Mouse (Mus musculus) kidney, embryonic 16.5 days (tissue): Measurements from ENCODE around the gene Aff1. TPM values are rescaled to one million over a fixed set of nuclear protein-coding genes. Genes with fewer than 3 reads are reported as not detected.

Experiments
- ATAC-seq: fragments of 200-750 bp; cut with Nextera tagmentation; 2 replicates; pipeline ENCODE4 v1.8.0; 2017; ENCODE audit warnings: moderate TSS enrichment; ENCODE audit not compliant: low FRiP score, low TSS enrichment
- H3K27ac ChIP-seq: fragments of 300-500 bp; sonication (generic); 2 replicates; pipeline ENCODE4 v1.5.1; 2014; ENCODE audit warnings: low read length
- H3K27me3 ChIP-seq: fragments of 300-500 bp; sonication (generic); 2 replicates; pipeline ENCODE4 v1.6.1; 2014; ENCODE audit warnings: low read length, control low read depth, mixed read lengths; ENCODE audit not compliant: insufficient read depth
- H3K36me3 ChIP-seq: fragments of 300-500 bp; sonication (generic); 2 replicates; pipeline ENCODE4 v1.6.1; 2014; ENCODE audit warnings: low read length, control low read depth, mixed read lengths; ENCODE audit not compliant: insufficient read depth
- H3K4me1 ChIP-seq: fragments of 300-500 bp; sonication (generic); 2 replicates; pipeline ENCODE4 v1.6.1; 2014; ENCODE audit warnings: low read length, control low read depth, mixed read lengths; ENCODE audit not compliant: insufficient read depth
- H3K4me2 ChIP-seq: fragments of 300-500 bp; sonication (generic); replicated peaks from 2 replicates; pipeline ENCODE4 v1.6.1; 2014; ENCODE audit warnings: low read depth, low read length
- H3K4me3 ChIP-seq: fragments of 300-500 bp; sonication (generic); 2 replicates; pipeline ENCODE4 v1.5.1; 2014; ENCODE audit warnings: mild to moderate bottlenecking, low read length
- H3K9ac ChIP-seq: fragments of 300-500 bp; sonication (generic); replicated peaks from 2 replicates; pipeline ENCODE4 v1.6.1; 2014; ENCODE audit warnings: low read length
- H3K9me3 ChIP-seq: fragments of 300-500 bp; sonication (generic); 2 replicates; pipeline ENCODE4 v1.6.1; 2016; ENCODE audit warnings: low read length, control low read depth
- WGBS: fragments of 180-500 bp; shearing (Covaris S2); extraction: QIAGEN DNeasy Blood & Tissue Kit; methylation state at CpG from one replicate; pipeline ENCODE4 v1.1.7; 2014; 5-methylcytosine and 5-hydroxymethylcytosine counted together
- polyA plus RNA-seq: library from polyadenylated mRNA; unstranded; fragments of >200 nt; fragmentation: Nextera tagmentation; extraction: Ambion mirVana; gene quantifications from 2 replicates; pipeline ENCODE4 v1.2.1, GENCODE M21; 2015

Gene Aff1
- polyA plus RNA-seq, 1 experiment from 2014 or later, result 13.2 TPM

- no peak overlapping the region for H3K4me2 ChIP-seq
- WGBS, result 78% methylated on average over 6 of the region's 6 CpGs
- no peaks in the 10 kb centered on the region for H3K27me3 ChIP-seq
- H3K27ac ChIP-seq, result no peak overlapping the region
- 0 out of 2 replicates have a peak, but pooled peaks cover 4% of the 10 kb centered on the region for H3K4me1 ChIP-seq
- ATAC-seq, result no peak
- H3K36me3 ChIP-seq, result no peaks in the 10 kb centered on the region
- H3K4me3 ChIP-seq, result no peak overlapping the region
- H3K9ac ChIP-seq, result no peak overlapping the region
- no peaks in the 10 kb centered on the region for H3K9me3 ChIP-seq
Observed at GRCm38 (mm10) chr5:103702527-103702926, 10.4 kb downstream of the Aff1 start.

DNA sequence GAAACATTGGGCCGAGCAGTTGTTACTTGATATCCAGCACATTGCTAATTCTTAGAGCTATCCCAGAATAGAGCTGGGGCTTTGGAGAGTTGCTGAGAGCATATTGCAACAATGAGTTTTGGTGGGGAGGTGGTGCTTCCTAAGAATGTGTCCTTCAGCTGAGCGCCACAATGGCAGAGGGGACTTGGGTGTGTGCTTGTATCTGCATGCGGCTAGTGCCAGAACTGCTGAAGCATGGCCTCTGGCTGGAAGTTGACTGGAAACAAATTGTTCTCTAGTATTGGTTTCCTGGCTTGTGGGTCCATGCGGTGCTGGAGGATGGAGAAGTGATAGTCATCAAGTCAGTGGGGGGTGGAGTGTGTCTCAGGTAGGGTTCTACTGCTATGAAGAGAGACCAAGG is 13.2 kb downstream of the Aff1 start:
- H3K36me3 ChIP-seq, result no peaks in the 10 kb centered on the region
- ATAC-seq, result no peak
- 90% methylated on average over 4 of the region's 4 CpGs for WGBS
- no peaks in the 10 kb centered on the region for H3K27me3 ChIP-seq
- H3K27ac ChIP-seq, result no peak overlapping the region
- H3K9ac ChIP-seq, result no peak overlapping the region
- no peak overlapping the region for H3K4me2 ChIP-seq
- no peaks in the 10 kb centered on the region for H3K4me1 ChIP-seq
- H3K4me3 ChIP-seq, result no peak overlapping the region
- no peaks in the 10 kb centered on the region for H3K9me3 ChIP-seq

DNA sequence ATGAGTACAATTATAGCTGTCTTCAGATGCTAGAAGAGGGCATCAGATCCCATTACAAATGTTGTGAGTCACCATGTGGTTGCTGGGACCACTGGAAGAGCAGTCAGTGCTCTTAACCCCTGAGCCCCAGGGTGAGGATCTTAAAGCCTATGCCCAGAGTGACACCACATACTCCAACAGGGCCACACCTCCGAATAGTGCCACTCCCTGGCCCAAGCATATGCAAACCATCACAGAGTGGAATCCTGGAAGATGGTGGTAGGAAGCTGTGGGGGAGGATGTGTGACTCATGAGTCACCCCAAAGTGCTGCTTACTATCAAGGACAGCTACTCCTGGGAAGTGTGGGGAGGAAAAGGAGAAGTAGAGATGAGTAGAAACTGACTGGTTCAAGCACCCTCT is 13.7 kb downstream of the Aff1 start:
- Histone ChIP-seq H3K9me3 (no peaks in the 10 kb centered on the region), H3K27me3 (no peaks in the 10 kb centered on the region), H3K4me1 (no peaks in the 10 kb centered on the region), H3K4me2 (no peak overlapping the region), H3K4me3 (no peak overlapping the region), H3K27ac (no peak overlapping the region), H3K36me3 (no peaks in the 10 kb centered on the region), H3K9ac (no peak overlapping the region)
- WGBS, result 90% methylated on average over 1 of the region's 1 CpGs
- ATAC-seq, result no peak

GRCm38 (mm10) chr5:103709044-103709443 is 16.9 kb downstream of the Aff1 start:
- Histone ChIP-seq H3K27ac (no peak overlapping the region), H3K9me3 (no peaks in the 10 kb centered on the region), H3K27me3 (no peaks in the 10 kb centered on the region), H3K4me2 (no peak overlapping the region), H3K4me3 (no peak overlapping the region), H3K4me1 (no peaks in the 10 kb centered on the region), H3K9ac (no peak overlapping the region), H3K36me3 (no peaks in the 10 kb centered on the region)
- no peak; the same call in 1 of the 2 replicates for ATAC-seq
- WGBS, result 95% methylated on average over 3 of the region's 3 CpGs

DNA sequence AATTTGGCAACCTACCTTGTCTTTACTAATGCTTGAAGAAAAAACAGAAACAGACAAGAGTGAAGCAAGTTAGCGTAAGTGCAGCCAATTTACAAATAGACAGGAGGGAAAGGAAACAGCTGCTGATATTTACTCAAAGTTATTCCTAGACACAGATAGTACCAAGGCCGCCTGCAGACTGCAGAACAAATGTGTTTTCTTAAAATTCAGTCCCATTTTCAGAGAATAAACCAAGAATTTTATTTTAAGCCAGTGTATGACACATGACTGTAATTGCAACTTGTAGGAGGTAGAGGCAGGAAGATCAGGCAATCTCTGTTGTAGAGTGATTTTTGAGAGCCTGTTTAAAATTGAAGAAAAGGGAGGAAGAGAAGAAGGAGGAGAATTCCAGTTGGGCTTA is 19.7 kb downstream of the Aff1 start:
- Histone ChIP-seq H3K4me2 (no peak overlapping the region), H3K4me3 (no peak overlapping the region), H3K9ac (no peak overlapping the region), H3K9me3 (no peaks in the 10 kb centered on the region), H3K4me1 (no peaks in the 10 kb centered on the region), H3K27me3 (no peaks in the 10 kb centered on the region), H3K36me3 (no peaks in the 10 kb centered on the region), H3K27ac (no peak overlapping the region)
- ATAC-seq, result no peak
- WGBS, result 56% methylated on average over 2 of the region's 2 CpGs

GRCm38 (mm10) chr5:103713422-103713821 is 21.2 kb downstream of the Aff1 start:
- Histone ChIP-seq H3K4me1 (no peaks in the 10 kb centered on the region), H3K9me3 (no peaks in the 10 kb centered on the region), H3K27ac (no peak overlapping the region), H3K27me3 (no peaks in the 10 kb centered on the region), H3K4me2 (no peak overlapping the region), H3K9ac (no peak overlapping the region), H3K36me3 (no peaks in the 10 kb centered on the region), H3K4me3 (no peak overlapping the region)
- no peak for ATAC-seq
- 69% methylated on average over 2 of the region's 2 CpGs for WGBS

DNA sequence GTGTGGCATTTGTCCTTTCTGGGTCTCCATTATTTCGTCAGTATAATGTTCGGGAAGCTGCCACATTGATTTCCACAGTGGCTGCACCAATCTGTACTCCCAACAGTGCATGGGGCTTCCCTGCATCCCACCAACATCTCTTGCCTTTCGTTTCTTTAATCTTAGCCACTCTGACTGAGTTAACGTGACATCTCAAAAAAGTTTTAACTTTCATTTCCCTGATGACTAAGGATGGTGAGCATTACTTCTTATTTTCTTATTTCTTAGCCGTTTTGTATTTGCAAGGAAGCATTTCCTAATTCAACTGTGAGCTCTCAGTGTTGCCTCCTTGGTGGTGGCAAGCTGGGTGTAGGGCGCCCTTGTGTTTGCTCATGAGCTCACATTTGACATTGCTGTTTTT is 22.8 kb downstream of the Aff1 start:
- no peak for ATAC-seq
- no peak overlapping the region for H3K27ac ChIP-seq
- no peaks in the 10 kb centered on the region for H3K36me3 ChIP-seq
- no peaks in the 10 kb centered on the region for H3K27me3 ChIP-seq
- WGBS, result 87% methylated on average over 6 of the region's 6 CpGs
- no peak overlapping the region for H3K4me3 ChIP-seq
- H3K9ac ChIP-seq, result no peak overlapping the region
- peaks cover 7% of the 10 kb centered on the region; the same call in 1 of the 2 replicates for H3K4me1 ChIP-seq
- no peaks in the 10 kb centered on the region for H3K9me3 ChIP-seq
- H3K4me2 ChIP-seq, result no peak overlapping the region

DNA sequence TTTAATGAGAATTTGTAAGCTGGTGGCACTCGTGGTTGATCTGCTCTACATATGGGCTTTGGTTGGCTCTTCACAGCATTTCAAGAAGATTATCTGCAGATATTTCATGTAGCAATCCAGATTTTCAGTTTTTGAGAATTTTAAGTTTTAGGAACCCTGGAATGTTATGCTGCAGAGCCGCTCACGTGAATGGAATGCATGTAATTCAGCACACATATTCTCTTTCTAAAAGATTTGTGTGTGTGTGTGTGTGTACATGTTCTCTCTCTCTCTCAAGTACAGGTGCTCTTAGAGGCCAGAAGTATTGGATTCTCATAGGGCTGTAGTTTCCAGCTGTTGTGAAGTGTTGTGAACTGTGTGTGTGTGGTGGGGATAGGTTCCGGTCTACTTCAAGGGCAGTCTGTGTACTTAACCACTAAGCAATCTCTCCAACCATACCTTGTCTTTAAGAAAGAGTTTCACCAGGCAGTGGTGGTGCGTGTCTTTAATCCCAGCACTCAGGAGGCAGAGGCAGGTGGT is 24.7 kb downstream of the Aff1 start:
- Histone ChIP-seq H3K27ac (no peak overlapping the region), H3K4me2 (no peak overlapping the region), H3K9me3 (no peaks in the 10 kb centered on the region), H3K4me3 (no peak overlapping the region), H3K9ac (no peak overlapping the region), H3K27me3 (no peaks in the 10 kb centered on the region), H3K4me1 (peaks cover 7% of the 10 kb centered on the region; the same call in 1 of the 2 replicates), H3K36me3 (no peaks in the 10 kb centered on the region)
- no peak for ATAC-seq
- 86% methylated on average over 5 of the region's 5 CpGs for WGBS

DNA sequence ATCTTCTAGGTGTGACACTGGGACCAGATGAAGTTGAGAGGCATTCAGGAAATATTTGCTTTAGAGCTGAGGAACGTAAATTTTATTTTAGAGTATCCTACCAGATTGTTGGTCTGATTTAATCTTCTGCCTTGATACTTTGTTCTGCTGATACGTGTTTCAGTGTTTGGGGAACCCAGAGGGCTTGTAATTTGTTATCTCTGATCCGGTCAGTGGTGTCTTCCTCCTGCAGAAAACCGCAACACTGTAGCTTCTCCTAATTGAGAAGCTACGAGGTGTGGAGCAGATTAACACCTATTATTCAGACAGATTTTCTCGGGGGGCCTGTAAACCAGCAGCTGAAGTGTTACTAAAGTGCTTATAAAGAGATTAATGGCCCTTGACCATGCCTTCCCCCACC is 27.0 kb downstream of the Aff1 start:
- Histone ChIP-seq H3K4me3 (no peak overlapping the region), H3K4me2 (no peak overlapping the region), H3K27ac (no peak overlapping the region), H3K4me1 (peaks cover 7% of the 10 kb centered on the region), H3K36me3 (no peaks in the 10 kb centered on the region), H3K9me3 (no peaks in the 10 kb centered on the region), H3K27me3 (no peaks in the 10 kb centered on the region), H3K9ac (no peak overlapping the region)
- 16% methylated on average over 6 of the region's 6 CpGs for WGBS
- no peak for ATAC-seq

DNA sequence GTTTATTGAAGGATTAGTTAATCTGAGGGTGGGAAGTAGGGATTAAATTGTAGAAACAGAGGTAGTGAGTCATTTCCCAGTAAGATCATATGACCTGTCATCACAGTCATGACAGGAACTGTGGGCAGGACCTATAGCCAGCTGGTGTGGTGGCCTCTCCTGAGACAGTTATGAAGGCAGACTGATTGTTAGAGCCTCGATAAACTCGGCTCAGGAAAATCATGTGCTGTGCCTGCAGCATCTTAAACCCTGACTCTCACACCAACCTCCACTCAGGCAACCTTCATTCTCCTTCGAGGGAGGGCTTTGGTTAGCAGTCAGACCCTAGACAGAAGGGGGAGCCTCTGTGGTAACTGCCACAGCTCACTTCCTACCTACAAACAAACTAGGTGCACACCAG is 27.7 kb downstream of the Aff1 start:
- WGBS, result 54% methylated on average over 3 of the region's 3 CpGs
- H3K27ac ChIP-seq, result no peak overlapping the region
- H3K9ac ChIP-seq, result no peak overlapping the region
- H3K36me3 ChIP-seq, result no peaks in the 10 kb centered on the region
- H3K4me1 ChIP-seq, result peaks cover 14% of the 10 kb centered on the region
- H3K4me3 ChIP-seq, result no peak overlapping the region
- no peaks in the 10 kb centered on the region for H3K9me3 ChIP-seq
- no peak for ATAC-seq
- no peaks in the 10 kb centered on the region for H3K27me3 ChIP-seq
- H3K4me2 ChIP-seq, result no peak overlapping the region
